Mouse (Mus musculus) mouse embryonic stem cell (cell line): ENCODE measurements around the gene Ddx39b.

Experiments
- in situ Hi-C, 2 experiments: fragments of 300-500 bp; cut with MboI; formaldehyde crosslinking; loops; 1 replicate in 1 of 2; 3 replicates in 1 of 2; pipeline ENCODE4 v1.14.3; 2019 to 2020; ENCODE audit warnings: low sequenced_read_pairs in 2 of 2, low pct_unique_long_range_greater_than_20kb in 1 of 2, mixed read lengths in 1 of 2; ENCODE audit not compliant: unreplicated experiment in 1 of 2

The Ddx39b gene

DNA sequence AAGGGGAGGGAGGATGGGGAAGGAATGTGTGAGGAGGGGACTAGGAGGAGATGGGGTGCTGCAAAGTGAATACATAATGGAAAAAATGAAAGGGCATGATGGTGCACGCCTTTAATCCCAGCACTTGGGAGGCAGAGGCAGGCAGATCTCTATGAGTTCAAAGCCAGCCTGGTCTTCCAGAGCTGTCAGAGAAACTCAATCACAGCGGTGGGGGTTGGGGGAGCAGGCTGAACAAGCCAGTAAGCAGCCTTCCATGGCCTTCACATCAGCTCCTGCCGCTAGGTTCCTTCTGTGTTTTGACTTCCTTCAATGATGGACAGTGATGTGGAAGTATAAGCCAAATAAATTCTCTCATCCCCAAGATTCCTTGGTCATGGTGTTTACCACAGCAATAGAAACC lies 13.8 kb downstream of the Ddx39b start:
- in situ Hi-C loops = no loop called here

DNA sequence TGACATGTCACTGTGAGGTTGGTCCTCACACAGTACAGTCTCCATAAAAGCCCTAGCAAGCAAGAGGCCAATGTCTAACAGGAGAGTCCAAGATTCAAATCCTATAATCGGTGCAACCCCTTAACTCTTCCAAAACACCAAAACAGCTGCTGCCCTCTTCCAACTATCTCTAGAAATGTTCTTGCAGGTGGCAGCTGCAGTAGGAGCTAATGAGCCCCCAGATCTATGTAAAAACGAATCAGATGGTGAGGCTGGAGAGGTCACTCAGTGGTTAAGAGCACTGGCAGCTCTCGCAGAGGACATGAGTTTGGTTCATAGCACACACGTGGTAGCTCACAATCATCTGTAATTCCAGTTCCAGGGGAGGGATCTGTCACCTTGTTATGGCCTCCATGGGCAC lies 14.2 kb downstream of the Ddx39b start:
- in situ Hi-C loops = no loop called here

DNA sequence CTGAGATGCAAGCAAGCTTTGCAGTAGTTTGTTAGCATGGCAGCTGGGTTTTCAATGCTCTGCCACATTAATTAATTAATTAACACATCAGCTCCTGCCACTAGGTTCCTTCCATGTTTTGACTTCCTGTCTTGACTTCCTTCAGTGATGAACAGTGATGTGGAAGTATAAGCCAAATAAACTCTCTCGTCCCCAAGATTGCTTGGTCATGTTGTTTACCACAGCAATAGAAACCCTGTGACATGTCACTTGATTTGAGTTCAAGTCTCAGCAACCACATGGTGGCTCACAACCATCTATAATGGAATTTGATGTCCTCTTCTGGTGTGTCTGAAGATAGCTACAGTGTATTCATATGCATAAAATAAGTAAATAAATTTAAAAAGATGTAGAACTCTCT lies 15.8 kb downstream of the Ddx39b start:
- in situ Hi-C loops = no loop called here

DNA sequence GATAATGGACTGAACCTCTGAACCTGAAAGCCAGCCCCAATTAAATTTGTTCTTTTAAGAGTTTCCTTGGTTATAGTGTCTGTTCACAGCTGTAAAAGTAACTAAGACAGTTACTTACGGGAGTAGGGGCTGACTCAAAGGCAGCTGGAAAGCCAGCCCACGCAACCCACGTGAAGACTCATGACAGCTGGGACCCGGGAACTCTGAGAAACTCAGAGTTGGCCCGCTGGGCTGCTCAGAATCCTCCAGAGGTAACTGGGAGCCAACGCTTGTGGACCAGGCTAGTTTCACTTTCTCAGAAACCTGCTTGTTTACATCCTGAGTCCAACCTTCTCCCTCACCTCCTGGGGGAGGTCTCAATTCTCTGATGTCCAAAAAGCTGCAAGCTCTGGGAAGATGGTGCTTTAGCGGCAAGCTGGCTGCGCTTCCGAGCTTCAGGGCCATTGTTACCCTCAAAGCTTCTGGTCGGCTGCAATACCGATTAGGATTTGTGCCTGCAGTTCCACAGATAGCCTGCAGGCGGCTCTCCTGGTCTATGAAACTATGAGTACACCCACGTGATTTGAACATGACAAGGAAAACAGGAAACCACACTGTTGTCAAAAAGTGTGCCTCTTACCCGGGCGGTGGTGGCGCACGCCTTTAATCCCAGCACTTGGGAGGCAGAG lies 16.4 kb downstream of the Ddx39b start:
- in situ Hi-C loops = no loop called here

DNA sequence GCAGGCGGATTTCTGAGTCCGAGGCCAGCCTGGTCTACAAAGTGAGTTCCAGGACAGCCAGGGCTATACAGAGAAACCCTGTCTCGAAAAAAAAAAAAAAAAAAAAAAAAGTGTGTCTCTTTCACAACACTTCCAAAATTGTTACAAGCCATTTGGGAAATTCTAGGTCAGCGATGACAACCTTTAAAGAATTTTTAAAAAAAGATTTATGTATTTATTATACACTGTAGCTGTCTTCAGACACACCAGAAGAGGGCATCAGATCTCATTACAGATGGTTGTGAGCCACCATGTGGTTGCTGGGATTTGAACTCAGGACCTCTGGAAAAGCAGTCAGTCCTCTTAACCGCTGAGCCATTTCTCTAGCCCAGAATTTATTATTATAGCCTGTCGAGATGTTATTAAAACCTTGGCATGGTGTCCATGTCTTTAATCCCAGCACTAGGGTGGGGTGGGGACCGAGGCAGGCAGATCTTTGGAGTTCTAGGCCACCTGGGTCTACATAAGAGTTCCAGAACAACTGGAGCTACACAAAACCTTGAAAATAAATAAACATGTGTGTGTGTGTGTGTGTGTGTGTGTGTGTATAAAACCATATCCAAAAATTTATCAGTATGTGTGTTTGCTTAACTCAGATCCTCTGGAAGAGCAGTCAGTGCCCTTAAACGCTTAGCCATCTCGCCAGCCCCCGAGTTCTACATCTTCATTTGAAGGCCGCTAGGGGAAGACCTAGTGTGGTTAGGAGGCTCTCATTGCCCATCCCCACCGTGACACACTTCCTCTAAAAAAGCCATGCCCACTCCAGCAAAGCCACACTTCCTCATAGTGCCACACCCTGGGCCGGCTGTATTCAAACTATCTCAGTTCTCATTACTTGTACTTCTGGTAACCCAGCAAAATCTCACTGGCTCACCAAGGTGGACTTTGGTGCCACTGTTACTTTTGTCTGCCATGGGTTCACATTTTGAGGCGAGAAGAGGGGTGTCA lies 17.2 kb downstream of the Ddx39b start:
- in situ Hi-C loops = no loop called here

DNA sequence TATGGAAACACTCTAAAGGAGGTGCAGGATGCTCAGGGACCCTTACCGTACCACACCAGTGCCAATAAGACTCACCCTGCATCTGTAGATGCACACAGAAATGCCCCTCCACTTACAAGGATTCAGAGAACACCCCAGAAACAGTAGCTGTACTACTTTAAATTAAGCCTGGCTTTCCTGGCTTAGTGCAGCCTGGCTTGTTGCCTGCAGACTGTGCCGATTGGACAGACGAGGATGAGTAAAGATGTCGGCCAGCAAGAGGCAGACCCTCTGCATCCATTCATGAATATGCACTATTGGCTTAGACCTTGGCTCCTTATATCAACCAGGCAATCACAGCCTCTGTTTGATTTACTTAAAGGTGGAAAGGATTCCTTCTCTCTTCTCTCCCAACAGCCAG lies 18.1 kb downstream of the Ddx39b start:
- in situ Hi-C loops = loop anchor here in 1 of 2 experiments (5.0 kb wide), 1 partner anchor 43 kb away; no protein-coding TSS in a partner anchor

DNA sequence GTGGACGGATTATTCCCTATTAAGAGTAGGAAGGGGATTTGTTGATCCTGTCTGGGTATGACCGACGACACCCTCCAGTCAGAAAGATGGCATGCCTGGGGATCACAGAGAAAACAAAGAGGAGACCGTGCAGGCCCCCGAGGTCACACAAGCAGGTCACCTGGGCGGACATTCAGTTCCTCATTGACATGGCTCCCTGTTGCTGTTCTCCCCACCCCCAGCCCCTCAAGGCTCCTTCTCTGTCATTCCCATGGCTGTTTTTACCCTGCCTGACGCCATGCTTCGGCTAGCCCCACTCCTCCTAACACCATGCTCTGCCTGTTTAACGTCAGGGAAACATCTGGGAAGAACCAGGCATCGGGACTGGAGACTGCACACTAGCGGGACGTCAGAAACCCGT lies 20.1 kb downstream of the Ddx39b start:
- in situ Hi-C loops = loop anchor here in 1 of 2 experiments (5.0 kb wide), 1 partner anchor 41 kb away; no protein-coding TSS in a partner anchor

DNA sequence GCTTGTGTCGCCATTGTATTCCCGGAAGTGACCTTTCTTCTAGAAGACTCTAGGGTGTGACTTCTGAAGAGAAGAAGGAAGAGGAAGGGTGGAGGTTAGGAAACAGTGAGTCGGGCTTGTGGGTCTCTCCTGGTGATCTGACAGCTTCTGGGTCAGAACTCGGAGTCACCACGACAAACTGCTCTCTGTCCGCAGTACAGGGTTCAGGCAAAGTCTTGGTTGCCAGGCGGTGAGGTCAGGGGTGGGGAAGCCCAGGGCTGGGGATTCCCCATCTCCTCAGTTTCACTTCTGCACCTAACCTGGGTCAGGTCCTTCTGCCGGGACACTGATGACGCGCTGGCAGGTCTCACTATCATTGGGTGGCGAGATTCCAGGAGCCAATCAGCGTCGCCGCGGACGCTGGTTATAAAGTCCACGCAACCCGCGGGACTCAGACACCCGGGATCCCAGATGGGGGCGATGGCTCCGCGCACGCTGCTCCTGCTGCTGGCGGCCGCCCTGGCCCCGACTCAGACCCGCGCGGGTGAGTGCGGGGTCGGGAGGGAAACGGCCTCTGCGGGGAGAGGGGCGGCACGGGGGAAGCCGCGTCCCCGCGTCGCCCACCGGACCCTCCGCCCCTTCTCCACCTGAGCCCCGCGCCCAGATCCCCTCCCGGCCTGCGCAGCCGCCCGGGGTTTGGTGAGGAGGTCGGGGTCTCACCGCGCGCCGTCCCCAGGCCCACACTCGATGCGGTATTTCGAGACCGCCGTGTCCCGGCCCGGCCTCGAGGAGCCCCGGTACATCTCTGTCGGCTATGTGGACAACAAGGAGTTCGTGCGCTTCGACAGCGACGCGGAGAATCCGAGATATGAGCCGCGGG lies 21.3 kb downstream of the Ddx39b start, which contains the start of gene H2-D1:
H2-D1 (plus strand) TSS at position 67 of the 859 bp plus-strand sequence.
- in situ Hi-C loops = loop anchor here in 1 of 2 experiments (5.0 kb wide), 1 partner anchor 39 kb away; no protein-coding TSS in a partner anchor

DNA sequence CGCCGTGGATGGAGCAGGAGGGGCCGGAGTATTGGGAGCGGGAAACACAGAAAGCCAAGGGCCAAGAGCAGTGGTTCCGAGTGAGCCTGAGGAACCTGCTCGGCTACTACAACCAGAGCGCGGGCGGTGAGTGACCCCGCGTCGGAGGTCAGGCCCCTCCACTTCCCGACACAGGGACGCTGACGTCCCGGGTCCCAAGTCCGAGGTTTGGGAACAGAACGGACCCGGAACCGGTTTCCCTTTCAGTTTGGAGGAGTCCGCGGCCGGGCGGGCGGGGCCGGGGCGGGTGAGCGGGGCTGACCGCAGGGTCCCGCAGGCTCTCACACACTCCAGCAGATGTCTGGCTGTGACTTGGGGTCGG lies 22.0 kb downstream of the Ddx39b start:
- in situ Hi-C loops = loop anchor here in 1 of 2 experiments (5.0 kb wide), 1 partner anchor 39 kb away; no protein-coding TSS in a partner anchor

DNA sequence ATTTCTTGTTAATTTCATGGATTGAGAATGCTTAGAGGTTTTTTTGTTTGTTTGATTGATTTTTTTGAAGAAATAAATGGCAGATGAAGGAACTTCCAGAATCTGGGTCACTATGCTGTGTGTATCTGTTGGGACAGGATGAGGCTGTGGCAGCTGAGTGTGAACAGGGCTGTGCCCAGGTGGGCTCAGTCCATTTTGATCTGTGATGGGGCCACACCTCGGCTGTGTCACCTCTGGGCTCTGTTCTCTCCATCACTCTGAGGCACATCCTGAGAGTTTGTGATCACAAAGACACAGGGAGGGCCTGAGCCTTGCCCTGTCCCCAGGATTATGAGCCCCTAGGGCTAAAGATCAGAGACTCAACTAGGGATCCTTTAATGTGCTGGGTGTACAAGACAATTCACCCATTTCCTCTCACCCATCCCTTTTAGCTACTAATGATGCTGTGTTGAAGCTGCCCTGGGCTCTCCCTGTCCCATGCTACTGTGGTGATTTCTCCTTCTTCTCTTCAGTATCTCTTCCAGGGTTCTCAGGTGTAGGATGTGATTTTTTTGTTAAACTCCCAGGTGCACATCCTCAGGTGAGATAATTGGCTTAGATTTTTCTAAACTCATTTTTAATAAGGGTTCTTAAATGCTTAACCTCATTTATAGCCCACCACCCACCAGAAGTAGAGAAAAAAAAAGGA lies 26.0 kb downstream of the Ddx39b start:
- in situ Hi-C loops = no loop called here

DNA sequence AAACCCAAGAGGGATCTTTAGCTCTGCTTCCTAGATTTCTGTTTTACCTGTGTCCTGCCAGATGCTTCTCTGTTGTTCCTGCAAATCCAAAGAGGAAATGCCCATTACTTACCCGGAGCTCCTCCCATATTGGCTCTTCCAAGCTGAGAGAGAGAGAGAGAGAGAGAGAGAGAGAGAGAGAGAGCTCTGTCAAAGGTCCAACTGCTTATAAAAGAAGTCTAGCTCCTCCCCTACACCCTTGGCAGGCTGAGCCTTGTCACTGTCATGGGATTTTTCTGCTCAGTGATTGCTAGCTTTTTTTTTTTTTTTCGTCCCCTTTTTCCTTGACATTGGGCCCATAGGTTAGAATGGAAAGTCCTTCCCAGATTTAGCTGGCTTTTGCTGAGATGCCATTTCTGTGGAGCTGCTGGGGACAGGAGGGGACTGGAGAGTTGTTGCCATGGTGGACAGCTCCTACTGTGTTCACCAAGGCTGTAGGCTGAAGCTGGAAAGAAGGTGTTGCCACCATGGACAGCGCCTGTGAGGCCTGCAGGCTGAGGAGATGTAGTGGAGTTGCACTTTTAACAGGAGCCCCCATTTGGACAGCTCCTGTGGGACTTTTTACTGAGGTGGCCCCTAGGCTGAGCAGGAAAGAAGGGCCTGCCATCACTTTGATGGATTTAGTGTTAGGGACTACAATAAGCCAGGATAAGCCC lies 28.3 kb downstream of the Ddx39b start:
- in situ Hi-C loops = no loop called here

DNA sequence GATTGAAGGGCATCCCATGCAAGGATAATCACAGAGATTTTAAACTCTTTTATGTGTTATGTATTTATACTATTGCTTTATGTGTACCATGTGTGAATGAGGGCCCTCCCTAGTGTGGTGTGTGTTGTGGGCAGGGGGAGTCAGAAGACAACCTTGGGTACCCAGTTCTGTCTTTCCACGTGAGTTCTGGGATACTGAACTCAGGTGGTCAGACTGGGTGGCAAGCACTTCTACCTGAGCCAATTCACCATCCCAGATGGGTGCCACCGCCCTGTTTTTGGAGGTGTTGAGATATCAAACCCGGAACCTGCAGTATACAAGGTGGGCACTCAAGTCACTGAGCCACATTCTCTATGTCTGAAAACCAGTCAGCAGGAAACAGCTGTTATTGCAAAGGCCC lies 30.7 kb downstream of the Ddx39b start:
- in situ Hi-C loops = no loop called here

DNA sequence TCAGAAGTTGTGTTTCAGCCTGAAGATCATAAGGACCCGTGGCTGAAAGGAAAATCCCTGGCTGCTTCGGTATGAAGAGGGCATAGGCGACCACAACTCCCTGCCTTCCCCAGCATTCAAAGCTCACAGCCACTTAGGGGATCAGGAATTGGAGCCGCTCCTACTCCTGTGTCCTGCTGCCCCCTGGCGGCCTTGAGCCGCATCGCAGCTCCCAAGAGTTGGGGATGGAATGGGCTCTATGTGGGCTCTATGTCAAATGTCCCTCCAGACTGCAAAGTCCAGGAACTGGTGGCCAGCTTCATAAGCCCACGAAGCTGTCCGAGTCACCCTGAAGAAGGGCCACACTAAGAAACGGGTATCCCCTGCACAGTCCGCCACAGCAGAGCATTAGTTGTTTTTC lies 33.2 kb downstream of the Ddx39b start:
- in situ Hi-C loops = no loop called here

DNA sequence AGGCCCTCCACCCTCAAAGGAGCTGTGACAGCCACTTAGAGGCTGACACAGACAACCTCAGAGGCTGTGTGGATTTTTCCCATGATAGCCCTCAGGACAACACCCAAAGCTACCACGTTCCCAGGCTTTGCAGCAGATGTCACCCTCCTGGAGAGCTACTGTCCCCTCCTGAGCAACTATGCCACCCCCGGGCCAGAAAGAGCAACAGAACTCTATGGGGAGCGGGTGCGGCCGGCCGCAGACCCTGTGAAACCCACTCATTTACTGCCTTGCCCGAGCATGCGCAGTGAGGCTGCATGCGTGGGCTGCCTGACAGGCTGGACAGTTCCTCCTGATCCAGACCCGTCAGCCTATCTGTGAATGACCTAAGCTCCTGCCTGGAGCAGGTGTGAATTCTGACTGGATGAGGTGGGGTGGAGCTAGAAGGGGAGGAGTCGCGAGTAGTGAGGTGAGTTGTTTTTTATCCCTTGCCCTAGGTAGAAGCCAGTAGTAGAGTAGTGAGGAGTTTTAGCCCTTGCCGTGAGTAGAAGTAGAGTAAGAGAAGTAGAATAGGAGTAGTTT lies 34.8 kb downstream of the Ddx39b start:
- in situ Hi-C loops = no loop called here

DNA sequence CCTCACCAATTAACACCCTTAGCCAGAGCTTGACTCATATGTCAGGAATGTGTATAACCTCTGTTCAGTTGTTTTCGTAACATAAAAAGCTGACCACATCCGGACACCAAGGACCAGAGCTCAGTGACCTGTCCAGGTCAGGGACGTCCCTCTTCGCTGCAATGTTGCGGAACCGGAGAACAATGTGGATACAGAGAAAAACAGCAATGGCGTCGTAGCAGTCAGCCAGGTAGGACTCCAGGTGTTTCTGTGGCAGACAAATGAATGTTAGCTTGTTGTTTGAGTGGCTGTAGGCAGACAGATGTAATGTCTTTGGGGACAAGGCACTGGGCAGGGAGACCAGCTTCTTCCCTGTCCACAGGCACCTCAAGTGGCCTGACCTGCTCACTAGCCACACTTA lies 36.5 kb downstream of the Ddx39b start:
- in situ Hi-C loops = no loop called here

DNA sequence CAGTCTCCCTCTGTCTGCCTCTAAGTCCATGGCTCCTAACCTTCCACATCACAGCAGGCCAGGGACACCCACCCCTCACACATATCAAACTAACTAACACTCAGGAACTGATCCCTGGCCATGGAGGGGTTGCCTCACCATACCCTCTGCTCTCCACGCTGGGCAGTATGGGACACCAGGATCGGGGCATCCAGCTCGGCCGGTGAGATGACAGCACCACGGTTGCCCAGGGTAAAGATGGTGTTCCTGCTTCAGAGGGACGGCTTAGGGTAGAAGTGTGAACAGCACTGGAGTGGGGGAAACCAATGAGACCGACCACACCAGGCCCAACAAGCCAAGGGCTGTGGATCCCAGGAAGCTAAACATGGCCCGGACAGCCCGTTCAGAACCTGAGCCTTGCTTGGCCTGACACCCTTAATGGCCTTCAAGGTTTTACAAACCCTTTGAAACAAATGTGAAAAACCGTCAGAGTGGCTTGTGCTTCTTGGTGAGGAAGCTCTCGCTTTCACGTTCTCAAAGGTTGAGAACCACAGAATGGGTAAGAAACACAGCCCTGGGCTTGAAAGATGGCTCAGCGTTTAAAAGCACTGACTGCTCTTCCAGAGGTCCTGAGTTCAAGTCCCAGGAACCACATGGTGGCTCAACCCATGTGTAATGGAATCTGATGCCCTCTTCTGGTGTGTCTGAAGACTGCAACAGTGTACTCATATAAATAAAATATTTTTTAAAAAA lies 37.6 kb downstream of the Ddx39b start:
- in situ Hi-C loops = no loop called here

DNA sequence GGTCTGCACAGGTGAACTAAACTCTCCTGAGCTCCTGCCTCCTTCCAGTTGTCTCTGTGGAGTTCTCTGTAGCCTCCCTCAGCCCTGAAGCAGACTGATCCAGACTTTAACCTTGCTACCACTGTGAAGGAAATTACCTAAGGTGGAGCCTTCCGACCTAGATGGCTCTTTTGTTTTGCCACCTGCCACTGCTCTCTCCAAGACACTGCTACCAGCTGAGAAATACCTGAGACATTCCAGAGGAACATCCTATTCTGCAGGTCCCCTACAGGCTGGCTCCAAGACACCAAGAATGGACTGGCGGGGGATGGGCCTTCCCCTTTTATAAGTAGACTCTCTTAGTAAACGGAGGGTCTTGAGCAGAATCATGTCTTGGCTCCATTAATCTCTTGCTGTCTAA lies 38.7 kb downstream of the Ddx39b start:
- in situ Hi-C loops = no loop called here
